ENCODE assay signal across 8 mouse cellular contexts in the genomic region with DNA sequence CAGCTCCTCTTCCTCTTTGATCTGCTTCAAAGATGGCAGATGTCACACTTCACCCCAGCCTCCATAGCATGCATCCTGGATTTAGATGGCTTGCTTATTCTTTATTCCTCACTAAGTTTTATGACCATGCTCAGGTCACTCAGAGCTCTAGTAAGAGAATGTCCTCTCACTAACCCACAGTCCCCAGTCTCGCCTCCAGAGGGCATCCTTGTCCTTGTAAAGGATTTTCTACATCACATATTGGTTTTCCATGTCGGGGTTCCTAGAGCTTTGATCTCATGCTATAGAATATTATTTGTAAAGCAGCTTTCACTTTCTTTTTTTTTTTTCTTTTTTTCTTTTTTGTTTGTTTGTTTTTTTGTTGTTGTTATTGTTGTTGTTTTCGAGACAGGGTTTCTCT. TPM values are rescaled to one million over a fixed set of nuclear protein-coding genes. Genes with fewer than 3 reads are reported as not detected.
DNase-seq lines count a peak whose midpoint lies in the region; ATAC-seq and TF ChIP-seq lines count a peak whose summit lies in the region.

No protein-coding gene starts in this region.

- H3K4me2 ChIP-seq in kidney, postnatal 0 days (ENCODE audit: low read length) = no peak overlapping the region
- H3K4me2 ChIP-seq in kidney, embryonic 14.5 days (replicated peaks; ENCODE audit: low read depth, low read length) = no peak overlapping the region
- H3K4me2 ChIP-seq in stomach, postnatal 0 days (replicated peaks; ENCODE audit: low read depth) = no peak overlapping the region
- no peak overlapping the region for H3K4me2 ChIP-seq in forebrain, embryonic 15.5 days (replicated peaks)

- DNase-seq in adrenal gland, postnatal 10 days = peak; percentile 62
- DNase-seq in adrenal gland, adult 8-10 months = no peak
- peak; percentile 53 for DNase-seq in kidney, postnatal 0 days (ENCODE audit: low spot score)
- DNase-seq in NIH3T3 (ENCODE audit: low read depth) = peak; percentile 75
- peak; percentile 82 to 83 for DNase-seq in kidney, postnatal 4 days
- DNase-seq in stomach, postnatal 0 days (ENCODE audit: low spot score) = peak; percentile 44

- peaks cover 36% of the 10 kb centered on the region for H3K36me3 ChIP-seq in kidney, postnatal 0 days (ENCODE audit: insufficient read depth, low read length)
- peaks cover 55% of the 10 kb centered on the region for H3K36me3 ChIP-seq in kidney, embryonic 14.5 days (ENCODE audit: control insufficient read depth, insufficient read depth, low read length)
- peaks cover 12% of the 10 kb centered on the region; the same call in 1 of the 2 replicates for H3K36me3 ChIP-seq in stomach, postnatal 0 days (ENCODE audit: control insufficient read depth, insufficient read depth, low read length)
- peaks cover 34% of the 10 kb centered on the region for H3K36me3 ChIP-seq in forebrain, embryonic 15.5 days

- H3K4me1 ChIP-seq in kidney, postnatal 0 days (replicated peaks; ENCODE audit: insufficient read depth, low read length) = no peaks in the 10 kb centered on the region
- no peaks in the 10 kb centered on the region for H3K4me1 ChIP-seq in kidney, embryonic 14.5 days (ENCODE audit: control insufficient read depth, insufficient read depth, low read length)
- no peaks in the 10 kb centered on the region for H3K4me1 ChIP-seq in stomach, postnatal 0 days (replicated peaks; ENCODE audit: control insufficient read depth, insufficient read depth)
- no peaks in the 10 kb centered on the region for H3K4me1 ChIP-seq in forebrain, embryonic 15.5 days

- no peaks in the 10 kb centered on the region for H3K27me3 ChIP-seq in kidney, postnatal 0 days (ENCODE audit: insufficient read depth, low read length)
- H3K27me3 ChIP-seq in kidney, embryonic 14.5 days (ENCODE audit: control insufficient read depth, insufficient read depth, low read length) = no peaks in the 10 kb centered on the region
- H3K27me3 ChIP-seq in stomach, postnatal 0 days (ENCODE audit: control insufficient read depth, insufficient read depth, low read length) = no peaks in the 10 kb centered on the region
- no peaks in the 10 kb centered on the region for H3K27me3 ChIP-seq in forebrain, embryonic 15.5 days

- no peak overlapping the region for H3K4me3 ChIP-seq in kidney, postnatal 0 days (replicated peaks; ENCODE audit: low read depth, low read length)
- no peak overlapping the region for H3K4me3 ChIP-seq in kidney, embryonic 14.5 days (ENCODE audit: low read length)
- no peak overlapping the region for H3K4me3 ChIP-seq in stomach, postnatal 0 days (ENCODE audit: low read depth, low read length)
- no peak overlapping the region for H3K4me3 ChIP-seq in forebrain, embryonic 15.5 days

- peak; percentile 64 for TF ChIP-seq CTCF in kidney, postnatal 0 days (IDR thresholded peaks at IDR 0.05; ENCODE audit: low read depth)
- peak; percentile 73 for TF ChIP-seq CTCF in stomach, postnatal 0 days (IDR thresholded peaks at IDR 0.05; ENCODE audit: low read depth)

- H3K9ac ChIP-seq in kidney, postnatal 0 days (ENCODE audit: low read depth, low read length) = no peak overlapping the region
- no peak overlapping the region for H3K9ac ChIP-seq in kidney, embryonic 14.5 days (ENCODE audit: low read depth, low read length)
- no peak overlapping the region for H3K9ac ChIP-seq in stomach, postnatal 0 days (ENCODE audit: low read length)
- no peak overlapping the region for H3K9ac ChIP-seq in forebrain, embryonic 15.5 days (replicated peaks)

- no peak for ATAC-seq in kidney, postnatal 0 days (replicated peaks; ENCODE audit: low FRiP score, low read depth)
- ATAC-seq in kidney, embryonic 14.5 days (ENCODE audit: low FRiP score, low TSS enrichment) = no peak
- ATAC-seq in stomach, postnatal 0 days (ENCODE audit: low FRiP score, low TSS enrichment) = no peak
- no peak for ATAC-seq in forebrain, embryonic 15.5 days (replicated peaks)

- 78% methylated on average over 3 of the region's 3 CpGs for WGBS in kidney, postnatal 0 days
- 93% methylated on average over 3 of the region's 3 CpGs for WGBS in kidney, embryonic 14.5 days
- 83% methylated on average over 3 of the region's 3 CpGs for WGBS in stomach, postnatal 0 days
- WGBS in forebrain, embryonic 15.5 days = 85% methylated on average over 3 of the region's 3 CpGs

- no peaks in the 10 kb centered on the region for H3K9me3 ChIP-seq in kidney, postnatal 0 days (replicated peaks; ENCODE audit: low read length)
- no peaks in the 10 kb centered on the region for H3K9me3 ChIP-seq in kidney, embryonic 14.5 days (ENCODE audit: control insufficient read depth, low read length)
- H3K9me3 ChIP-seq in stomach, postnatal 0 days (ENCODE audit: control insufficient read depth, low read length) = no peaks in the 10 kb centered on the region
- H3K9me3 ChIP-seq in forebrain, embryonic 15.5 days = no peaks in the 10 kb centered on the region

- no peak overlapping the region for H3K27ac ChIP-seq in kidney, postnatal 0 days
- no peak overlapping the region for H3K27ac ChIP-seq in kidney, embryonic 14.5 days (ENCODE audit: low read depth, low read length)
- H3K27ac ChIP-seq in stomach, postnatal 0 days (replicated peaks) = no peak overlapping the region
- H3K27ac ChIP-seq in forebrain, embryonic 15.5 days (replicated peaks) = no peak overlapping the region

- no peak for TF ChIP-seq EP300 in stomach, postnatal 0 days (optimal IDR thresholded peaks at IDR 0.05)

RNA-seq across cellular contexts. Expression of a gene that starts 19.4 kb away (rescaled TPM):
- 10 to 100 TPM in 1 of 2 experiments, 1 to 10 TPM in 1; 8.1 to 10.1 TPM for total RNA-seq in adrenal gland, postnatal 10 days (2021)
- total RNA-seq in adrenal gland, adult 8-10 months (2022) = 10 to 100 TPM in 2 of 4 experiments, 1 to 10 TPM in 2; 6.4 to 28.7 (median 14.2) TPM
- polyA plus RNA-seq in kidney, postnatal 0 days (2015; fragmentation: Nextera tagmentation; extraction: Ambion mirVana) = 4.3 TPM in 2 replicates
- 2.0 and 3.1 TPM in 2 replicates for polyA plus RNA-seq in kidney, embryonic 14.5 days (2014; fragmentation: Nextera tagmentation; extraction: Ambion mirVana)
- 5.2 and 5.7 TPM in 2 replicates for polyA plus RNA-seq in stomach, postnatal 0 days (2015; fragmentation: Nextera tagmentation; extraction: Ambion mirVana)
- polyA plus RNA-seq in forebrain, embryonic 15.5 days (2015; fragmentation: Nextera tagmentation; extraction: Ambion mirVana) = 1.4 and 1.5 TPM in 2 replicates

RNA-seq across cellular contexts. Expression of a gene that starts 53.8 kb away (rescaled TPM):
- total RNA-seq in adrenal gland, postnatal 10 days (2021) = 10 to 100 TPM; 25.4 to 30.2 TPM
- total RNA-seq in adrenal gland, adult 8-10 months (2022) = 10 to 100 TPM; 29.1 to 39.6 (median 34.1) TPM
- polyA plus RNA-seq in kidney, postnatal 0 days (2015; fragmentation: Nextera tagmentation; extraction: Ambion mirVana) = 7.3 and 7.6 TPM in 2 replicates
- polyA plus RNA-seq in kidney, embryonic 14.5 days (2014; fragmentation: Nextera tagmentation; extraction: Ambion mirVana) = 12.5 and 14.0 TPM in 2 replicates
- polyA plus RNA-seq in stomach, postnatal 0 days (2015; fragmentation: Nextera tagmentation; extraction: Ambion mirVana) = 3.4 and 3.6 TPM in 2 replicates
- polyA plus RNA-seq in forebrain, embryonic 15.5 days (2015; fragmentation: Nextera tagmentation; extraction: Ambion mirVana) = 8.9 and 10.2 TPM in 2 replicates
